Mouse (Mus musculus) gastrocnemius, postnatal 36 days (tissue): ENCODE results near the gene Aprt. TPM values are rescaled to one million over a fixed set of nuclear protein-coding genes. Genes with fewer than 3 reads are reported as not detected.

Experiments
- DNase-seq, 2 experiments: peaks; one replicate each; pipeline ENCODE4 v3.0.0; 2022
- intact Hi-C: fragments of 180-260 bp; cut with DNase I; formaldehyde crosslinking; loops from one replicate; pipeline ENCODE4 v1.15.1; 2025
- microRNA-seq, 2 experiments: library from miRNA; unstranded; fragments of <30 nt; microRNA quantifications; one replicate each; pipeline ENCODE4 v1.2.0; 2021
- total RNA-seq, 2 experiments: library from RNA; stranded (reverse); gene quantifications; 2 replicates each; pipeline ENCODE4 v1.2.3; 2021

Gene Aprt
- total RNA-seq, 2 experiments from 2014 or later, result 35.4 to 45.3 TPM

- intact Hi-C loops, result no loop called here
- DNase-seq, result no peak
Measured at GRCm38 (mm10) chr8:122546066-122546755, 30.5 kb downstream of the Aprt start.

DNA sequence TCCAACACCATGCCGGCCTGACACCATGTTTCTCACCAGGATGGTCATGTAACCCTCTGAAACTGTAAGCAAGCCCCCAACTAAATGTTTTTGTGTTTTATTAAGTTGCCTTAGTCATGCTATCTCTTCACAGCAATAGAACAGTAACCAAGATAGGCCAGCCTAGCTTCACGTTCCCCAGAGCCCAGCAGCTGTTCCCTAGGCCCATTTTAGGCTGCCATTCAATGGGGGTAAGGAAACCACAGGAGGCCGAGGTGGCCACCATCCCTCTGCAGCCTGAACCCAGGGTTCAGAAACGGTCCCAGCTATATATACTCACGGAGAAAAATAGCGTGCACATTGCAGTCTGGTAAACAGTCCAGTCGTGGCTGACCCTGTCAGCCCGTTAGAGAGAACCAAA, 32.6 kb downstream of the Aprt start:
- no peak for DNase-seq
- intact Hi-C loops, result no loop called here

- intact Hi-C loops, result no loop called here
- no peak for DNase-seq
Measured at GRCm38 (mm10) chr8:122538310-122539076, 38.2 kb downstream of the Aprt start.

DNA sequence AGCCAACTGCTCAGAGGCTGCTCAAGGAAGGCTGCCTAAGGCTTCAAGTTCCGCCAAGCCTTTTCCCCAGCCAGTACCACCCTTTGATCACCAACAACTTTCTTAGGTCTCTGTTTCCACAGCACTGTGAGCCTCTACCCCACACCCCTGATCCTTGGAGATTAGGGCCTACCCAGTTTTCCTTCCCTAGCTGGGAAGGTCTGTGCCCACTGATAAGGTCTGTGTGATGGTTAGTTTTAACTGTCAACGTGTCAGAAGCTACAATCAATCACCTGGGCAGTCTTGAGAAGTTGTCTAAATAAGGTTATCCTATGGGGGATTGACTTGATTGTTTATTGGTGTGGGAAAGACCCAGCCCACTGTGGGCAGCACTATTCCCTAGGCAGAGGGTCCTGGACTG, 38.9 kb downstream of the Aprt start:
- intact Hi-C loops, result no loop called here
- no peak for DNase-seq

DNA sequence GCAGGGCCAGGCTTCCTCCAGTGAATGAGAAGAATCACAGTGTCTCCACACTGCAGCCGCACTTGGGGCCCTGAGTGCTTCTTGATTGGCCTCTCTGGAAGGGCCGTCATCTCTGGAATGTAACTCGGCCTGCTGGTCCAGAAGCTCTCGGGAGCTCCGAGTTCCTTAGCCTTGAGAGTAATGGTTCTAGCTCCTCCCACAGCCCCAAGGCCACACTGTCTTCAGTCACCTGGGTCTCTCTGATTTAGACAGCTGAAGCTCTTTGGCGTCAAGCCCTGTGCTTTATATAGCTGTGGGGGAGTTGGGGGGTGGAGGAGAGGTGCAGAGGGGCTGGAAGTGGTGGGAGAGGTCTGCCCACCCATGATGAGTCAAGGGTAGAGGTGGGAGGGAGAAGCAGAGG, 39.7 kb downstream of the Aprt start:
- intact Hi-C loops, result no loop called here
- DNase-seq, result no peak

GRCm38 (mm10) chr8:122531312-122531711, 45.4 kb downstream of the Aprt start:
- no peak for DNase-seq
- intact Hi-C loops, result no loop called here

DNA sequence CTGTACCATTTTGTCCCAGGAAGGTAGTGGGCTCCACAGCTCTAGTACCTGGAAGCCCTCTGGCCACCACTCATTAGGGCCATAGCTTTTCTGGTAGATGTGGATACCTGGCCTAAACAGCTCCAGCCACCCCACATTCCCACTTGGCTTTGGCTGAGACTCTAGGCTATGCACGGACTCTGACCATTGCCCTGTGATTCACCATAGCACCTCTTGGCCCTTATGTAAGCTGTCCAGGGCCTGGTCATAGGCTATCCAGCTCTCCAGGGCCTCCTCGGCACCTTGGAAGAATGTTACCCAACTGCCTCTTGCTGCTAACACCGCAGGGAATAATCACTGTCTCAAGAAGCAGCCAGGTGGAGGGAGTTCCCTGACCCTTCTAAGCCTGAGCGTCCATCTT, 47.5 kb downstream of the Aprt start:
- intact Hi-C loops, result no loop called here
- DNase-seq, result no peak

DNA sequence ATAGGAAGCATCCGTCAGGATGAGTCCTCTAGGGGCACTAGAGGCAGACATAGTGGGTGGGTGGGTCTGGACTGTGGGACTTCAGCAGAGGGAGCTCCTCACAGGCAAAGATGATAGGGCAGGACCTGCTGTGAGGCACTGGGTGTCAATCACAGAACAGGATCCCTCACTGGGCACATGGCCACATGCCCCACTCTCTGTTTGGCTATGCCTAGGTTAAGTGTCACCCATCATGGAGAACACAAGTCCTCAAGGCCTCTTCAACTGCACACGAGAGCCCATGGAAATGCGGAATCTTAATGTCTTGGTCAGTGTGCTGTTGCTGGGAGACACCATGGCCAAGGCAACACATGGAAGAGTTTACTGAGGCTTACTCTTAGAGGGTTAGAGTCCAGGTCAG, 48.8 kb downstream of the Aprt start:
- DNase-seq, result no peak
- intact Hi-C loops, result no loop called here

- intact Hi-C loops, result no loop called here
- DNase-seq, result no peak
Measured at GRCm38 (mm10) chr8:122526526-122527170, 50.1 kb downstream of the Aprt start.

DNA sequence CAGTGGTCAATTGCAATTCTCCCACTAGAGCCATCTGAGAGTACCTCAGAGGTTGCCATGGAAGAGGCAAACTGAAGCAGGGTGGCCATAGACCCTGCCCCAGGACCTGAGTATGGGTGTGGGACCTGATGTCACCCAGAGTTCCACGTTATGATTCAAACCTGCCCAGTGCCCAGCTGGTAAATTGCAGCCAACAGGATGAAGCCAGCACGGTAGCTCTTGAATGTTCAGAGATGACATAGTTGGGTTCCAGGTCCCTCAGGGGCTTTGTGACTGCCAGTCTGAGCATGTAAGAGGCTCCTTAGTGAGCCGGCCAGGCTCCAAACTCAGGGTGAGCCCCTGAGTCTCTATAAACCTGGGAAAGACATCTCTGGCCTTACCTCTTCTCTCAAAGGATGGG, 50.6 kb downstream of the Aprt start:
- intact Hi-C loops, result no loop called here
- no peak for DNase-seq

DNA sequence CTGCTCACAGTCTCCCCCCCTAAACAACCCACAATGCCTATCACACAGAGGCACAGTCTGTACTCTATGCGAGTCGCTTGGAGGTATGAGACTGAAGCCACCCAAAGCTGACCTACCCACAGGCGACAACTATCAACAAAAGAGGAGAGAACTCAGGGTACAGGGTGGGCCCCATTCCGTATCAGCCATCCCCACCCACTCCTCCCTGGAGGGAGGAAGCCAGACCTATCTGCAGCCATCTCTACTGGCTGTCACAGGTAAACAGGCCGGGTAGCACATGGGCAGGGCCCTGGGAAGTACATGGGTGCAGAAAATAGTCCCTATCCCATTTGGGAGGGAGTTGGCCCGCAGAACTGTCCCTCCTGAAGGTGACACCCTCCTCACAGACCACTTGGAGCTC, 51.7 kb downstream of the Aprt start:
- DNase-seq, result no peak
- intact Hi-C loops, result no loop called here

Small RNA genes lying within 50 kb of the gene (microRNA-seq; reads per million reads assigned to microRNA genes)
- gene Mir6396, result 0 reads per million in 2 experiments

Other genes with a start within 250 kb of the Aprt start
- not detected for gene Trhr2, start 216.2 kb downstream of the Aprt start, total RNA-seq
- gene Zc3h18, start 200.3 kb downstream of the Aprt start, total RNA-seq, result 10 to 100 TPM; 21.1 to 24.2 TPM
- not detected for gene Il17c, start 154.9 kb downstream of the Aprt start, total RNA-seq
- gene Cyba, start 144.0 kb downstream of the Aprt start, total RNA-seq, result 1 to 10 TPM; 7.5 to 7.7 TPM
- gene Mvd, start 133.5 kb downstream of the Aprt start, total RNA-seq, result 1 to 10 TPM; 3.9 to 4.1 TPM
- 10 to 100 TPM in 1 of 2 experiments, 1 to 10 TPM in 1; 6.8 to 13.3 TPM for gene Snai3, start 116.2 kb downstream of the Aprt start, total RNA-seq
- gene Rnf166, start 100.8 kb downstream of the Aprt start, total RNA-seq, result 10 to 100 TPM; 29.2 to 30.6 TPM
- gene Ctu2, start 100.8 kb downstream of the Aprt start, total RNA-seq, result 1 to 10 TPM; 5.0 to 5.7 TPM
- gene Piezo1, start 25.6 kb downstream of the Aprt start, total RNA-seq, result 10 to 100 TPM; 14.3 to 15.9 TPM
- 1 to 10 TPM in 1 of 2 experiments, under 1 TPM in 1; 0.76 to 1.2 TPM for gene Cdt1, start 8.9 kb downstream of the Aprt start, total RNA-seq
- 1 to 10 TPM; 1.3 to 1.6 TPM for gene Galns, start 34.6 kb upstream of the Aprt start, total RNA-seq
- gene Trappc2l, start 34.7 kb upstream of the Aprt start, total RNA-seq, result 10 to 100 TPM; 38.2 to 40.6 TPM
- not detected for gene Pabpn1l, start 45.8 kb upstream of the Aprt start, total RNA-seq
- 10 to 100 TPM; 17.0 to 18.7 TPM for gene Cbfa2t3, start 122.2 kb upstream of the Aprt start, total RNA-seq
- 10 to 100 TPM; 12.5 to 14.2 TPM for gene Acsf3, start 198.6 kb upstream of the Aprt start, total RNA-seq